In the genomic region with DNA sequence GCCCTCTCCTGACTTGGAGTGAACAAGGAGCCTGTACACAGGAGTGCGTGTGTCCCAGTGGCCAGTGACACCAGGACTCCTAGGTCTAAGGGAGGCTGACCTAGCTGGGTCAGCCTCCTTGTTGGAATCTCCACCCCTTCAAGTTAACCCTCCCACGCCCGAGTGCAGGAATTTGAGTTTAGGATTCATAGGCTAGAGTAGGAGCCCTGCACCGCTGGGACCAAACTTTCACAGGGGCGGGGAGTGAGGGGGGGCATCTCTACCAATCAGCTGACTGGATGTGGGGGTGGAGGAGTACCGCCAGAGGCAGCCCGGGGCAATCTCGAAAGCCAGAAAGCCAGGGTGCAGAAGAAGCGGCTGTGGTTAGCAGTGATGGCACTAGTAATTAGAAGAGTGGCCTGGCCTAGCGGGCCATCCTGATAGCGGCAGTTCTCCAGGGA, we compare ENCODE assay signal across 9 mouse cellular contexts. TPM values are rescaled to one million over a fixed set of nuclear protein-coding genes. Genes with fewer than 3 reads are reported as not detected.
DNase-seq lines count a peak whose midpoint lies in the region; ATAC-seq lines count a peak whose summit lies in the region.
"Had no signal": no experiment of that assay in that cellular context is flagged by ENCODE, and none has a peak within 500 bp of the region (broad histone marks: within the 10 kb centered on the region; RNA-seq: fewer than 3 reads in every experiment).

A gene (minus strand): TSS at position 63 of the 440 bp plus-strand sequence.

- peak within 1 kb of the TSS; percentile 25; the same call in 1 of the 2 replicates for H3K9ac ChIP-seq in intestine, embryonic 14.5 days (ENCODE audit: low read length)
- H3K9ac ChIP-seq in liver, embryonic 16.5 days (ENCODE audit: low read depth, low read length): peak within 1 kb of the TSS; percentile 39; the same call in 1 of the 2 replicates

- H3K36me3 ChIP-seq in forebrain, embryonic 10.5 days (replicated peaks): peaks cover 22% of the 10 kb centered on the region
- peaks cover 21% of the 10 kb centered on the region for H3K36me3 ChIP-seq in intestine, embryonic 14.5 days (ENCODE audit: control insufficient read depth, insufficient read depth, low read length)
- peaks cover 4% of the 10 kb centered on the region; the same call in 1 of the 2 replicates for H3K36me3 ChIP-seq in liver, embryonic 16.5 days (ENCODE audit: control insufficient read depth, insufficient read depth)

- WGBS in forebrain, embryonic 10.5 days: 11% methylated on average over 11 of the region's 11 CpGs
- WGBS in intestine, embryonic 14.5 days: 19% methylated on average over 11 of the region's 11 CpGs
- 22% methylated on average over 11 of the region's 11 CpGs for WGBS in liver, embryonic 16.5 days (ENCODE audit: insufficient replicate concordance)

- peak within 1 kb of the TSS; percentile 44 for H3K4me2 ChIP-seq in intestine, embryonic 14.5 days (ENCODE audit: low read length)
- H3K4me2 ChIP-seq in liver, embryonic 16.5 days (ENCODE audit: low read depth, low read length): peak within 1 kb of the TSS; percentile 66

- 0 out of 2 replicates have a peak within 1 kb of the TSS, but pooled peaks have one; percentile 2 for H3K27ac ChIP-seq in forebrain, embryonic 10.5 days
- no peak within 1 kb of the TSS for H3K27ac ChIP-seq in intestine, embryonic 14.5 days (ENCODE audit: low read depth)
- no peak within 1 kb of the TSS for H3K27ac ChIP-seq in liver, embryonic 16.5 days (ENCODE audit: low read length)

- H3K4me1 ChIP-seq in forebrain, embryonic 10.5 days: peaks cover 50% of the 10 kb centered on the region
- H3K4me1 ChIP-seq in intestine, embryonic 14.5 days (replicated peaks; ENCODE audit: control insufficient read depth, insufficient read depth, low read length): peaks cover 21% of the 10 kb centered on the region
- peaks cover 29% of the 10 kb centered on the region for H3K4me1 ChIP-seq in liver, embryonic 16.5 days (ENCODE audit: control insufficient read depth, low read depth, low read length)

- peak within 1 kb of the TSS; percentile 44 for H3K4me3 ChIP-seq in forebrain, embryonic 10.5 days
- peak within 1 kb of the TSS; percentile 25 for H3K4me3 ChIP-seq in intestine, embryonic 14.5 days (ENCODE audit: low read depth, low read length)
- H3K4me3 ChIP-seq in liver, embryonic 16.5 days (ENCODE audit: low read depth, low read length): peak within 1 kb of the TSS; percentile 48

- peak; percentile 97 for DNase-seq in heart, adult 11 months
- DNase-seq in heart, adult 8-10 months (ENCODE audit: low spot score): no peak
- DNase-seq in forebrain, embryonic 10.5 days (ENCODE audit: extremely low spot score, low spot score): no peak
- no peak for DNase-seq in intestine, embryonic 14.5 days (ENCODE audit: low spot score)
- DNase-seq in skeletal muscle tissue, adult 2 months (ENCODE audit: low read depth, low spot score): peak; percentile 57
- DNase-seq in cerebellum, adult 9-10 months: no peak

- H3K9me3 ChIP-seq in forebrain, embryonic 10.5 days: no peaks in the 10 kb centered on the region
- no peaks in the 10 kb centered on the region for H3K9me3 ChIP-seq in intestine, embryonic 14.5 days (ENCODE audit: control insufficient read depth, low read length)
- no peaks in the 10 kb centered on the region for H3K9me3 ChIP-seq in liver, embryonic 16.5 days (replicated peaks; ENCODE audit: control insufficient read depth, low read length)

- peaks cover 52% of the 10 kb centered on the region for H3K27me3 ChIP-seq in forebrain, embryonic 10.5 days (ENCODE audit: poor library complexity, severe bottlenecking)
- H3K27me3 ChIP-seq in intestine, embryonic 14.5 days (replicated peaks; ENCODE audit: control insufficient read depth, insufficient read depth, low read length): peaks cover 31% of the 10 kb centered on the region
- H3K27me3 ChIP-seq in liver, embryonic 16.5 days (ENCODE audit: control insufficient read depth, insufficient read depth, low read depth, low read length): peaks cover 19% of the 10 kb centered on the region

- no peak for ATAC-seq in intestine, embryonic 14.5 days (replicated peaks; ENCODE audit: low FRiP score, low TSS enrichment, low read depth)
- ATAC-seq in liver, embryonic 16.5 days (ENCODE audit: low read depth): peak; percentile 27; the same call in 1 of the 2 replicates
- no peak for ATAC-seq in activated CD4-positive, CD25-positive, alpha-beta regulatory T cell, adult 4 months

RNA-seq across cellular contexts. Expression of the gene that starts here (rescaled TPM):
- under 1 TPM; 0.30 to 0.94 (median 0.56) TPM for total RNA-seq in heart, adult 8-10 months (2022)
- polyA plus RNA-seq in forebrain, embryonic 10.5 days (2016; fragmentation: Nextera tagmentation; extraction: Ambion mirVana): 0.31 and 0.42 TPM in 2 replicates
- polyA plus RNA-seq in intestine, embryonic 14.5 days (2014; fragmentation: Nextera tagmentation; extraction: Ambion mirVana): 0.08 TPM in 1 of 2 replicates, not detected in the other
- polyA plus RNA-seq in liver, embryonic 16.5 days (2015; fragmentation: Nextera tagmentation; extraction: Ambion mirVana): 0.15 TPM in 1 of 2 replicates, not detected in the other
- not detected for polyA plus RNA-seq in activated CD4-positive, CD25-positive, alpha-beta regulatory T cell, adult 4 months (2017; shearing (Covaris generic))
- total RNA-seq: MEL had no signal

Comparison
In these comparisons a context has a peak if more than half of its experiments do, and no peak if none do; other contexts are left out.
1. DNase-seq: peak in heart, adult 11 months (single experiment) and skeletal muscle tissue, adult 2 months (single experiment); none in heart, adult 8-10 months (single experiment), forebrain, embryonic 10.5 days (single experiment), intestine, embryonic 14.5 days (single experiment) and cerebellum, adult 9-10 months (single experiment).
2. Peak in ATAC-seq, H3K4me3 ChIP-seq, H3K9ac ChIP-seq and H3K4me2 ChIP-seq in liver, embryonic 16.5 days; RNA of the gene not detected or under 1 TPM.
3. Peak in every context shown above with its lines, with median percentiles within 50 percentile points of each other: H3K4me3 ChIP-seq.